Mouse (Mus musculus): ENCODE data around the gene Il6st. TPM values are rescaled to one million over a fixed set of nuclear protein-coding genes. Genes with fewer than 3 reads are reported as not detected.
A peak's percentile ranks its signal among the peaks of the same experiment; 100 is the strongest.

Il6st gene
- polyA plus RNA-seq, 1 experiment = 19.5 TPM

DNA sequence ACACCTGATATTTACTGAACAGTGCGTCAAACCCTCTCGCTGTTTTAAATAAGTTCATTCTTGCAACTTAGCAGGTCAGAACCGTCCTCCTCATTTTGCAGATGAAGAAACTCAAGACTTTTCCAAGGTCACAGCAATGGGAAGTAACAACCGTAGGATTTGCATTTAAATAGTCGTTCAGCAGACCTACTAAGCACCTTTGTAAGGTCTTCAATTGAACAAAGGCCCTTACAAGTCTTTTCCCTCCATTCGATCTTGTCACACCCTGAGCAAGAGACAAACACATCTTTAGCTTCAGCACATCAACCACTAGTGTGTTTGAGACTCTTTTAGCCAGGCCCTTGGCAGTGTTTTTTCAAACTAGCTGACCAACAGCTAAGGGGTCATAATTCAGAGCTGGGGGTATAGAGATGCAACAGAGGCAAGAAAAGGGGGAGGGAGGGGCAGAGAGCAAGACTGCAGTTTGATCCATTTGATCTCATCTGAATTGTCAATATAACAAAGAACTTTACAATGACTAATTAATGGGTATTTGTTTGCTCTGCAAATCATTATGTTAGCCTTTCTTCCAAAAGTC, 1.4 kb upstream of the Il6st start:
- TF ChIP-seq POLR2A (IDR thresholded peaks at IDR 0.05; ENCODE audit: low read depth, low read length) = no peak
- no peak for TF ChIP-seq CTCF (IDR thresholded peaks at IDR 0.05; ENCODE audit: extremely low read depth, insufficient read depth, insufficient read length, insufficient replicate concordance)
- peaks cover 2% of the 10 kb centered on the region; the same call in 1 of the 2 replicates for H3K4me1 ChIP-seq (ENCODE audit: control insufficient read depth, insufficient read depth, insufficient read length)
- no peaks in the 10 kb centered on the region for H3K36me3 ChIP-seq (ENCODE audit: control insufficient read depth, insufficient read depth, low read length)
- no peaks in the 10 kb centered on the region for H3K27me3 ChIP-seq (ENCODE audit: control insufficient read depth, insufficient read depth, low read length)
- H3K27ac ChIP-seq (ENCODE audit: insufficient read depth, low read length) = no peak overlapping the region
- no peak overlapping the region for H3K4me3 ChIP-seq (ENCODE audit: extremely low read depth, insufficient read depth, insufficient read length)
- 87% methylated on average over 6 of the region's 6 CpGs for WGBS
- DNase-seq (ENCODE audit: low read depth in 1 of 2, low spot score in 2 of 2) = no peak

- peak in 1 of 2 experiments; percentile 17 for DNase-seq (ENCODE audit: low read depth in 1 of 2, low spot score in 2 of 2)
- TF ChIP-seq POLR2A (IDR thresholded peaks at IDR 0.05; ENCODE audit: low read depth, low read length) (no peak), CTCF (IDR thresholded peaks at IDR 0.05; ENCODE audit: extremely low read depth, insufficient read depth, insufficient read length, insufficient replicate concordance) (no peak)
- no peaks in the 10 kb centered on the region for H3K27me3 ChIP-seq (ENCODE audit: control insufficient read depth, insufficient read depth, low read length)
- H3K4me3 ChIP-seq (ENCODE audit: extremely low read depth, insufficient read depth, insufficient read length) = peak overlapping the region; percentile 96
- H3K36me3 ChIP-seq (ENCODE audit: control insufficient read depth, insufficient read depth, low read length) = no peaks in the 10 kb centered on the region
- H3K27ac ChIP-seq (ENCODE audit: insufficient read depth, low read length) = peak overlapping the region; percentile 75
- peaks cover 2% of the 10 kb centered on the region; the same call in 1 of the 2 replicates for H3K4me1 ChIP-seq (ENCODE audit: control insufficient read depth, insufficient read depth, insufficient read length)
- WGBS = 11% methylated on average over 17 of the region's 17 CpGs
Measured at GRCm38 (mm10) chr13:112463337-112463802, 500 bp upstream of the Il6st start.

DNA sequence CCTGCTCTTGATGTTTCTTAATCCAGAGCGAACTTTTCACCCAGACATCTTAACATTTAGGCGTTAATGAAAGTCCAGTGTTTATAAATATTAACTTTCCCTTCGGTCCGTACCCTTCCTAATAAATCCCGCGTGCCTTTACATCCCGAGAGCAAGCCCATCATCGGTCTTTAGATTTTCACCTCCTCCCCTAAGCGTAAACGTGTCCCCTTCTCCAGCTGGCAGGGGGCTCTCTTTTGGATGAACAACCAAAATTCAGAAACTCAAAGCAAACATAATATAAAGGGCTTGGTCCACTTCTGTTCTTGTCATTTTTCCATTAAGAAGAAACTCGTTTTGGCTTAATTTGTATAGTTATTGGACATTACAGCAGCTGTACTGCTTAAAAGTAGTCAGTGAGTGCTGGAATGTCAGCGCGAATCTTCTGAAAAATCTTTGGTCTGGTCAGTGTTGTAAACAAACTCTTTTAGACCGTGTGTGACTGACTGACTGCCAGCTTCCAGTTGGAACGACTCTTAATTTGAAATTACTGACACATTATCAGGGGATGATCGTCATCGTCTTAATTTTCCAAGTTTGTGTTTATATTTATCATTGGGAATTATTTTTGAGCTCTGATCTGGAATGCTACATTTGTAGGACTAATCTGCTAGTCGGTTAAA, 887 bp downstream of the Il6st start:
- Histone ChIP-seq H3K4me1 (ENCODE audit: control insufficient read depth, insufficient read depth, insufficient read length) (peaks cover 2% of the 10 kb centered on the region; the same call in 1 of the 2 replicates), H3K27me3 (ENCODE audit: control insufficient read depth, insufficient read depth, low read length) (no peaks in the 10 kb centered on the region), H3K4me3 (ENCODE audit: extremely low read depth, insufficient read depth, insufficient read length) (peak overlapping the region; percentile 96), H3K36me3 (ENCODE audit: control insufficient read depth, insufficient read depth, low read length) (no peaks in the 10 kb centered on the region), H3K27ac (ENCODE audit: insufficient read depth, low read length) (peak overlapping the region; percentile 84)
- TF ChIP-seq CTCF (IDR thresholded peaks at IDR 0.05; ENCODE audit: extremely low read depth, insufficient read depth, insufficient read length, insufficient replicate concordance) (no peak), POLR2A (IDR thresholded peaks at IDR 0.05; ENCODE audit: low read depth, low read length) (no peak)
- WGBS = 4% methylated on average over 18 of the region's 18 CpGs
- no peak for DNase-seq (ENCODE audit: low read depth in 1 of 2, low spot score in 2 of 2)

- no peak for DNase-seq (ENCODE audit: low read depth in 1 of 2, low spot score in 2 of 2)
- H3K36me3 ChIP-seq (ENCODE audit: control insufficient read depth, insufficient read depth, low read length) = no peaks in the 10 kb centered on the region
- WGBS = 43% methylated on average over 2 of the region's 2 CpGs
- peaks cover 2% of the 10 kb centered on the region; the same call in 1 of the 2 replicates for H3K4me1 ChIP-seq (ENCODE audit: control insufficient read depth, insufficient read depth, insufficient read length)
- no peak for TF ChIP-seq POLR2A (IDR thresholded peaks at IDR 0.05; ENCODE audit: low read depth, low read length)
- TF ChIP-seq CTCF (IDR thresholded peaks at IDR 0.05; ENCODE audit: extremely low read depth, insufficient read depth, insufficient read length, insufficient replicate concordance) = no peak
- peak overlapping the region; percentile 85 for H3K27ac ChIP-seq (ENCODE audit: insufficient read depth, low read length)
- no peaks in the 10 kb centered on the region for H3K27me3 ChIP-seq (ENCODE audit: control insufficient read depth, insufficient read depth, low read length)
- H3K4me3 ChIP-seq (ENCODE audit: extremely low read depth, insufficient read depth, insufficient read length) = peak overlapping the region; percentile 50
Measured at GRCm38 (mm10) chr13:112465585-112465984, 1.7 kb downstream of the Il6st start.

DNA sequence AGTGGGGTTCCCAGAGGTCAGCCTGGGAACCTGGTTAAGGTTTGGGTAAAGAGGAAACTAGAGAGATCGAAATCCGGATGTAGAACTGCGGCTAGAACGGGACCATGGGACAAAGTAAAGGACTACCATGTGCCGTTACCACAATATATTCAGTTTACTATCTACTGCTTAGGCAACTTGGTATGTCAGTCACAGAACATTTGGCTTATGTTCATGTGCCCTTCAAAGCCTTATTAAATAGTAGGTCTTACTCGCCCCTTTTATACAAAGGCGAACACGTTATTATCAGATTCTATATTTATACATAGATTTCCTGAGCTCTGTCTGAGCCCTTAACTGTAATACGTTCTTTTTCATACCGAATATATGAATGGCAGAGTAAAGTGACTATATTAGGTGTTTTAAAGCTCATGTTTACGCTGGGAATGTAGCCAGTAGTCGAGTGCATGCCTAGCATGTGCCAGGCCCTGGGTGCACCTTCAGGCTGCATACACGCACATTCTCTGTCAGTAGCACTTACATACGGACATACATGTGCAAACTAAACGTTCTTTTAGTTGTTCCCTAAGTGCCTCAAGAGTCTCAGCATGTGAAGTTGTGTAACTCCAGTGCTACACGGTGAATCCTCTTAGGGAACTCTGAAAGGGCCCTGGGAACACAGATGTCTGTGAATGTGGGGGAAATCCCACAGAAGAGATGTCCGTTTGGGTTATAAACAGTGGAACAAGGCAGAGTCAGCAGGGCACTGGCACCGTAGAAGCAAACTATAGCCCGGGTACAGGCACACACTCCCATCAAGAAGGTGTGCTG, 2.5 kb downstream of the Il6st start:
- no peaks in the 10 kb centered on the region for H3K36me3 ChIP-seq (ENCODE audit: control insufficient read depth, insufficient read depth, low read length)
- H3K4me3 ChIP-seq (ENCODE audit: extremely low read depth, insufficient read depth, insufficient read length) = peak overlapping the region; percentile 25
- no peak for DNase-seq (ENCODE audit: low read depth in 1 of 2, low spot score in 2 of 2)
- peaks cover 2% of the 10 kb centered on the region; the same call in 1 of the 2 replicates for H3K4me1 ChIP-seq (ENCODE audit: control insufficient read depth, insufficient read depth, insufficient read length)
- no peak for TF ChIP-seq CTCF (IDR thresholded peaks at IDR 0.05; ENCODE audit: extremely low read depth, insufficient read depth, insufficient read length, insufficient replicate concordance)
- no peak; the same call in 1 of the 2 replicates for TF ChIP-seq POLR2A (IDR thresholded peaks at IDR 0.05; ENCODE audit: low read depth, low read length)
- H3K27ac ChIP-seq (ENCODE audit: insufficient read depth, low read length) = peak overlapping the region; percentile 85
- WGBS = 67% methylated on average over 19 of the region's 19 CpGs
- H3K27me3 ChIP-seq (ENCODE audit: control insufficient read depth, insufficient read depth, low read length) = no peaks in the 10 kb centered on the region

DNA sequence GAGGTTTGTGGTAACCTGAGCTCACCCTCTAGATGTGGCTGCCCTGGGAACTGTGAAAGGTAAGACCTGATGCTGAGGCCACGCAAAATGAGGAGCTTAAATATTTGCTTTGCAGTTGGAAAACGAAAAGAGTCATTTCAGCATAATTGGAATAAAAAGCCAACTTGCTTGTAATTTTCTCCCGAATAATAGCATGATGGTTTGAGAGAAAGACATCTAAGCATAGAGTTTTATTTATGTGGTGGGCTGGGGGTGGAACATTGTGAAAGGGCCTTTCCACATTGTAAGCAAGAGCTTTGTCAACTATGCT, 3.0 kb downstream of the Il6st start:
- 69% methylated on average over 3 of the region's 3 CpGs for WGBS
- Histone ChIP-seq H3K27me3 (ENCODE audit: control insufficient read depth, insufficient read depth, low read length) (no peaks in the 10 kb centered on the region), H3K36me3 (ENCODE audit: control insufficient read depth, insufficient read depth, low read length) (no peaks in the 10 kb centered on the region), H3K27ac (ENCODE audit: insufficient read depth, low read length) (peak overlapping the region; percentile 85), H3K4me1 (ENCODE audit: control insufficient read depth, insufficient read depth, insufficient read length) (peaks cover 2% of the 10 kb centered on the region; the same call in 1 of the 2 replicates), H3K4me3 (ENCODE audit: extremely low read depth, insufficient read depth, insufficient read length) (peak overlapping the region; percentile 25; the same call in 1 of the 2 replicates)
- TF ChIP-seq CTCF (IDR thresholded peaks at IDR 0.05; ENCODE audit: extremely low read depth, insufficient read depth, insufficient read length, insufficient replicate concordance) = no peak
- no peak for TF ChIP-seq POLR2A (IDR thresholded peaks at IDR 0.05; ENCODE audit: low read depth, low read length)
- no peak for DNase-seq (ENCODE audit: low read depth in 1 of 2, low spot score in 2 of 2)
